Mouse (Mus musculus) testis, adult 2 months (tissue): Measurements from ENCODE around the gene Mgll.

ENCODE experiments used
- CTCF ChIP-seq: fragments of 200-500 bp; IDR thresholded peaks from 2 replicates; pipeline ENCODE4 v1.5.1; 2012; ENCODE audit warnings: low read depth, mild to moderate bottlenecking, inconsistent platforms, low read length, moderate library complexity; ENCODE audit not compliant: control insufficient read depth, insufficient read depth, insufficient replicate concordance
- POLR2A ChIP-seq: fragments of 200-500 bp; IDR thresholded peaks from 2 replicates; pipeline ENCODE4 v1.6.1; 2012; ENCODE audit warnings: low read depth, mild to moderate bottlenecking, inconsistent platforms, low read length, moderate library complexity; ENCODE audit not compliant: control insufficient read depth

DNA sequence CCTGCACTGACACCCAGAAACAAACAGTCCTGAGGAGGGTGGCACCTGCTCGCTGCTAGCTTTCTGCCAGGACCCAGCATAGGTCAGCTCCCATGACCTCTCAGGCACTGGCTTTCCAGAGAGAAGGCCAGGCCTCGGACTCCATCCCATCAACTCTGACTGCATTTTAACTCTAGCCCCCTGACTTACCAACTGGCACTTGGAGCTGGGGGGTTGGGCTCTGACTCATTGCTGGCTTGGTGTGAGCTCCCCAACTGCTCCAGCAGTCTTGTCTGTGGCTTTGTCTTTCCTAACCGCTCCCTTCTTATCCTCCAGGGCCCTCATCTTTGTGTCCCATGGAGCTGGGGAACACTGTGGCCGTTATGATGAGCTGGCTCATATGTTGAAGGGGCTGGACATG is 40.1 kb downstream of the Mgll start:
- TF ChIP-seq CTCF, result no peak
- no peak for TF ChIP-seq POLR2A
